Mouse (Mus musculus): ENCODE measurements around the gene Hsp90ab1.
A peak's percentile ranks its signal among the peaks of the same experiment; 100 is the strongest.

DNA sequence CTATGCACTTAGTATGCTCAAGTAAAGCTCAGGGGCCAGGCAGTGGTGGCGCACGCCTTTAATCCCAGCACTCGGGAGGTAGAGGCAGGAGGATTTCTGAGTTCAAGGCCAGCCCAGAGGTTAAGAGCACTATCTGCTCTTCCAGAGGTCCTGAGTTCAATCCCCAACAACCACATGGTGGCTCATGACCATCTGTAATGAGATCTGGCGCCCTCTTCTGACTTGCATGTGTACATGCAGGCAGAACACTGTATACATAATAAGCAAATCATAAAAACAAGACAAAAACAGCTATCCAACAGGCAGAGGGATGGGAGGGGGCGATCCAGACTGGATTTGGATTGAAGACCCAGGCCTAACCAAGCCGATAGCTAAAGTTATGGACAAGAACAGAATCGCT lies 5.8 kb upstream of the Hsp90ab1 start:
- peak; percentile 77 for TF ChIP-seq CTCF (IDR thresholded peaks at IDR 0.05; ENCODE audit: low read depth)
- no peak for TF ChIP-seq EP300 (optimal IDR thresholded peaks at IDR 0.05)
